Mouse (Mus musculus) small intestine, adult 2 months (tissue): ENCODE results near the gene Vps37b.

Experiments
- CTCF ChIP-seq: fragments of 200-500 bp; IDR thresholded peaks from 2 replicates; pipeline ENCODE4 v1.5.1; 2012; ENCODE audit warnings: low read depth, mild to moderate bottlenecking, control low read depth, inconsistent platforms, low read length, moderate library complexity, mixed read lengths; ENCODE audit not compliant: insufficient replicate concordance, insufficient read length; ENCODE audit errors: extremely low read depth
- POLR2A ChIP-seq: fragments of 200-500 bp; IDR thresholded peaks from 2 replicates; pipeline ENCODE4 v1.6.1; 2012; ENCODE audit warnings: low read depth, mild to moderate bottlenecking, control low read depth, inconsistent platforms, low read length, moderate library complexity

- TF ChIP-seq POLR2A (no peak), CTCF (no peak)
These were observed 34.8 kb downstream of the Vps37b start for GRCm38 (mm10) chr5:123997211-123997751.
